Mouse (Mus musculus) midbrain, embryonic 15.5 days (tissue): ENCODE data around the gene Tapt1. TPM values are rescaled to one million over a fixed set of nuclear protein-coding genes. Genes with fewer than 3 reads are reported as not detected.

Experiments
- ATAC-seq: fragments of 200-750 bp; cut with Nextera tagmentation; replicated peaks from 2 replicates; pipeline ENCODE4 v1.8.0; 2017; ENCODE audit warnings: moderate TSS enrichment
- H3K27ac ChIP-seq: fragments of 300-500 bp; sonication (generic); 2 replicates; pipeline ENCODE4 v1.5.1; 2015; ENCODE audit warnings: mild to moderate bottlenecking, inconsistent platforms
- H3K27me3 ChIP-seq: fragments of 300-500 bp; sonication (generic); replicated peaks from 2 replicates; pipeline ENCODE4 v1.6.1; 2015; ENCODE audit warnings: inconsistent platforms
- H3K36me3 ChIP-seq: fragments of 300-500 bp; sonication (generic); replicated peaks from 2 replicates; pipeline ENCODE4 v1.6.1; 2015; ENCODE audit warnings: inconsistent platforms
- H3K4me1 ChIP-seq: fragments of 300-500 bp; sonication (generic); 2 replicates; pipeline ENCODE4 v1.6.1; 2015; ENCODE audit warnings: inconsistent platforms
- H3K4me2 ChIP-seq: fragments of 300-500 bp; sonication (generic); 2 replicates; pipeline ENCODE4 v1.6.1; 2015; ENCODE audit warnings: inconsistent platforms, mild to moderate bottlenecking, moderate library complexity
- H3K4me3 ChIP-seq: fragments of 300-500 bp; sonication (generic); 2 replicates; pipeline ENCODE4 v1.5.1; 2015; ENCODE audit warnings: mild to moderate bottlenecking, inconsistent platforms
- H3K9ac ChIP-seq: fragments of 300-500 bp; sonication (generic); 2 replicates; pipeline ENCODE4 v1.6.1; 2015; ENCODE audit warnings: mild to moderate bottlenecking, inconsistent platforms
- H3K9me3 ChIP-seq: fragments of 300-500 bp; sonication (generic); 2 replicates; pipeline ENCODE4 v1.6.1; 2016; ENCODE audit warnings: inconsistent platforms
- WGBS: fragments of 180-500 bp; shearing (Covaris S2); methylation state at CpG from one replicate; pipeline ENCODE4 v1.1.7; 2015; ENCODE audit warnings: mixed read lengths; 5-methylcytosine and 5-hydroxymethylcytosine counted together
- polyA plus RNA-seq: library from polyadenylated mRNA; unstranded; fragments of >200 nt; fragmentation: Nextera tagmentation; extraction: Ambion mirVana; gene quantifications from 2 replicates; pipeline ENCODE4 v1.2.1, GENCODE M21; 2015

The Tapt1 gene
- polyA plus RNA-seq, 1 experiment from 2014 or later: 32.3 TPM

DNA sequence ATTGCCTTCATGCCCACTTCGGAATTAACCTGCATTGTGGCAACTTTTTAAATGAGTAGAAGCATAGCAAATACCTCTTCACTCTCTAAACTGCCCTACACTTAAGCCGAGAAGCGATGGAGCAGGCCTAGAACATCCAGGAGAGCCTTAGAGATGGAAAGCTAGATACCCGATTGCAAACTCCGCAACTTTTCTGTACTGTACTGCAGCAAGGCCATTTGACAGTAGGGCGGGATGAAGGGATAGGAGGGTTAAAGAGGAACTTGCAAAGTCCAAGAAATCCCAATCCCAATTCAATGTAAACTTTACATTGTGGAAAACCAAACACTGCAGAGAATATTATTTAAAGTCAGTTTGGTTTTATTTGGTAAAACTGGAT is 1.0 kb upstream of the Tapt1 start:
- Histone ChIP-seq H3K27me3 (no peaks in the 10 kb centered on the region), H3K27ac (peak overlapping the region; percentile 94)
- WGBS: 6% methylated on average over 6 of the region's 6 CpGs

DNA sequence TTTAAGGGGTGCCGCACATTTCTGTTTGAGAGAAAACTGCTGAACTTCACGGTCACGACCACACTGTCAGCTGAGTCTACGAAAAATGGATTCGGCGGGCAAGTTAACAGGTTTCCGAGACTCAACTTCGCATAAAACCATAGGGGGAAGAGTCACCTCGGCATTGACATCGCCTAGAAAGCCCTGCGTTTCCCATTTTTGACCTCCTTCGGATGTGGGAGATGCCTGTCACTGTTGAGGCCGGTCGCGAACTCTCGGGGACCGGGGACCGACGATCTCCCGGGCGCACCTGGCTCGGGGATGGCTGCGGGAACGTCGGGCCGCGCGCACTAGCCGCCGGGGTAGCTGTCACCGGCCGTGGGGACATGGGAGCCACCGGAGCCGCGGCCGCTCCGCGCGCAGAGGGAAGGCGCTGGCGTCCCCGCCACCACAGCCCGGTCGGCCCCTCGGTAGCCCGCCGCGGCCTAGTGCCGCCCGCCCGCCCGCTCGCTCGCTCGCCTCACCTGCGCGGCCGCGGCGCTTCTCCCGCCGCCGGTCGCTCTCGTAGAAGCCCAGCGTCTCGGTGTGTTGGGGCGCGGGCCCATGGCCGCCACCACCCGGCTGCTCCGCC is 410 bp downstream of the Tapt1 start:
- ATAC-seq: peak; percentile 86
- Histone ChIP-seq H3K4me1 (peaks cover 38% of the 10 kb centered on the region), H3K9ac (peak overlapping the region; percentile 87), H3K4me2 (peak overlapping the region; percentile 84), H3K9me3 (no peaks in the 10 kb centered on the region), H3K27me3 (no peaks in the 10 kb centered on the region), H3K4me3 (peak overlapping the region; percentile 87), H3K27ac (peak overlapping the region; percentile 94), H3K36me3 (no peaks in the 10 kb centered on the region)
- WGBS: under 1% methylated on average over 43 of the region's 72 CpGs

More for the DNA sequence above, 1.0 kb upstream of the Tapt1 start:
- H3K9ac ChIP-seq: peak overlapping the region; percentile 87
- H3K9me3 ChIP-seq: no peaks in the 10 kb centered on the region
- H3K4me1 ChIP-seq: peaks cover 38% of the 10 kb centered on the region
- no peaks in the 10 kb centered on the region for H3K36me3 ChIP-seq
- H3K4me3 ChIP-seq: peak overlapping the region; percentile 87
- peak overlapping the region; percentile 84 for H3K4me2 ChIP-seq
- no peak for ATAC-seq

DNA sequence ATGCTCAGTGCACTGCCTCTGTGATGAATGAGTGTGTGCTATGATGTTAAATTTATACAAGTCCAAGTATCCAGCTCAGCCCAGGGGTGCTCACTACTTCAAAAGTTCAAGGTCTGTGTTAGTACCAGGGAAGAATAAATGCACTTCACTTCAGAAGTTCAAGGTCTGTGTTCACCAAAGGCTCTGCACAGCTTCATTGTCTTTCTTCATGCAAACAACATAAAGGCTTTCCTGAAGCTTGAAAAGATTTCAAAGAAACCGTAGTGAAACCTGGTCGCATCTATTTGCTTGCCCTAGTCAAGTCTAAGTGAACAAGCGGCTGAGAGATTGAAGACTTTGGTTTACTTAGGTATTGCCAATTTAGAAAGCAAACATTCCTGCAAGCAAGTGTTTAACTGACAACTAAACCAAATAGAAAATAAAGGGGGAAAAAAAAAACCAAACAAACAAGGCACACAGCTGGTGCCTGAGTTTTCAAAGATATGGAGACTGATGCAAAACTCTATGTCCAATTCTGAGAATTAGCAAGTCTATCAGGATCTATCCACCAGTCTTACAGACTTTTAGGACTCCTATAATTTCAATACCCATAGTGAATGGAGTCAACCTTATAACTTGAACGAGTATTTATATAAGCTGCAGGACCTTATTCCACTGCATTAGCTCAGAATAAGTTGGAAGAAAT is 1.4 kb downstream of the Tapt1 start:
- 0 out of 2 replicates have a peak overlapping the region, but pooled peaks have one; percentile 87 for H3K9ac ChIP-seq
- no peaks in the 10 kb centered on the region for H3K27me3 ChIP-seq
- no peak overlapping the region for H3K27ac ChIP-seq
- no peak for ATAC-seq
- peak overlapping the region; percentile 84 for H3K4me2 ChIP-seq
- H3K9me3 ChIP-seq: no peaks in the 10 kb centered on the region
- 61% methylated on average over 4 of the region's 4 CpGs for WGBS
- H3K4me1 ChIP-seq: peaks cover 38% of the 10 kb centered on the region
- peak overlapping the region; percentile 87 for H3K4me3 ChIP-seq
- H3K36me3 ChIP-seq: no peaks in the 10 kb centered on the region

DNA sequence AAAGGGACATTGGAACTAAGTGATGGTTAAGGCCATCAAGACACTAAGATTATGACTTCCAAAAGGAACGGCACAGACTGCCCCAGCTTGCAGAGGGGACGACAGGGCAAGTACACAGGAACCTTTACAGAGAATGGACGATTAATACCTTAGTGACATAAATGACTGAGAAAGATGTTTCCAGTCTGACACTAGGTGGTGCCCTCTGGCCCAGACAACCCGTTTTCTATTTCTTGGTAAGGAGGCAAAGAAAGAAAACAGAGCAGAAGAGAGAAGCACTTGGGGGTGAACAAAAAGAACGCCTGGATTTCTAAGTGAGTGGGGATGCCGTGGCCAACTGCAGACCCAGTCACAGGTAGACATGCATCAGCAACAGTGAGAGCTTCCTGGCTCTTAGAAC is 2.2 kb downstream of the Tapt1 start:
- Histone ChIP-seq H3K4me3 (peak overlapping the region; percentile 7), H3K4me1 (peaks cover 38% of the 10 kb centered on the region), H3K9ac (no peak overlapping the region), H3K36me3 (no peaks in the 10 kb centered on the region), H3K27me3 (no peaks in the 10 kb centered on the region), H3K27ac (no peak overlapping the region), H3K4me2 (peak overlapping the region; percentile 84), H3K9me3 (no peaks in the 10 kb centered on the region)
- ATAC-seq: no peak
- WGBS: 16% methylated on average over 6 of the region's 6 CpGs

DNA sequence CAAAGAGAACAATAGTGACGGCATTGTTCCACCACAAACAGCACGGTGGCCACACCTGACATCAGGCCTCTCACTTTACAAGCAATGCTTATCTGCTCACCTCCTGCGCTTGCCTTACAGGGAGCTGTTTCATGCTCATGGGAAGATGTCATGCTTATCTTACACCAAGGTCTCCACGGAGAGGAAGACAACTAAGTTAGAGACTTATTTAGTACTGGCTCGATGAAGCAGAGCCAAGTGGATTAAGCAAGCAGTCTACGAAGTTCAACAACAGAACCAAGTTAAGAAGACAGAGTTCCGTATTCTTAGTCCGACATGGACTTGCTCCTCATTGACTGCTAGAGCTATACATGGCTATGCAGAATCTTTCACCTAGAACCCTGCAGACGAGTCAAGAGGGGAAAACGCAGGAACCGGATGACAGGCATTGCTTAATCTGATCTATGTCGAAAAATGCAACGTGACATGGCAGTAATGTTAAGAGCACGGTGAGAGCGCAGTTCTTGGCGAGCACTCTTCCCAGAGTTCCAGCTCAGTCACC is 3.0 kb downstream of the Tapt1 start:
- ATAC-seq: no peak
- WGBS: 81% methylated on average over 16 of the region's 16 CpGs

DNA sequence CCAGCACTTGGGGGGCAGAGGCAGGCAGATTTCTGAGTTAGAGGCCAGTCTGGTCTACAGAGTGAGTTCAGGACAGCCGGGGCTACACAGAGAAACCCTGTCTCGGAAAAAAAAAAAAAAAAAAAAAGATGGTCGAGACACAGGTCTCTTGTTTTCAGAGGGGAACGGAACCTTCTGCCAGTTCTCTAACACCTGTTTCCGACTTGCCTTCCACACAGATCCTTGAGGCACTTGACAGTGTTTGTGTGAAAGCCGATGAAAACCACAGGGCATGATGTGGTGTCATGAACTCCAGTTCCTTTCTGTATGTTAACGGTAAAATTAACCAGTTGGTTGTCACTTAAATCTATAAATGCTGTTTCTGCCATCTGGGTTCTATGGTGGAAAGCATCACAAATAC is 6.0 kb downstream of the Tapt1 start:
- no peak overlapping the region for H3K4me3 ChIP-seq
- H3K36me3 ChIP-seq: no peaks in the 10 kb centered on the region
- whole genome bisulfite sequencing: 90% methylated on average over 7 of the region's 7 CpGs
- H3K9ac ChIP-seq: no peak overlapping the region
- peaks cover 24% of the 10 kb centered on the region for H3K4me1 ChIP-seq
- no peak overlapping the region for H3K4me2 ChIP-seq
- H3K9me3 ChIP-seq: no peaks in the 10 kb centered on the region
- ATAC-seq: no peak
- no peaks in the 10 kb centered on the region for H3K27me3 ChIP-seq
- no peak overlapping the region for H3K27ac ChIP-seq

More for the DNA sequence above, 3.0 kb downstream of the Tapt1 start:
- Histone ChIP-seq H3K27ac (no peak overlapping the region), H3K36me3 (no peaks in the 10 kb centered on the region), H3K9me3 (no peaks in the 10 kb centered on the region), H3K4me3 (no peak overlapping the region), H3K4me1 (peaks cover 35% of the 10 kb centered on the region), H3K27me3 (no peaks in the 10 kb centered on the region), H3K9ac (no peak overlapping the region), H3K4me2 (no peak overlapping the region)

DNA sequence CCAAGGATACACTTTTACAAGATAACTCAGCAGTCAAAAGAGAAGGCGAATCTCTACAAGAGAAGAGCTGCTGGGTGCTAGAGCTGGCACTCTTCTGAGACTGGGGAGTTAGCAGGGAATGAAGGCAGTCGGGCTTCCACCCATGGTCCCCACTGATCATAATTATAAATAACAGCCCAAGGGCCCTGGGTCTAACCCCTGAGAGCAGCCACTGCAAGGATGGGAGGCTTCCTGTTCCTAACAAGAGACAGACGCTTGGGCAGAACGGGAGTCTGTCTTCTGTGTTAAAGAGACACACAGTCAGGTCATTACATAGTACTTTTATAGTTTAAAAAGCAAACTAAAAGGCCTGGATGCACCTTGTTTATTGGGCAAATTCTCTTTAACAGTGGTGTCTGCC is 6.6 kb downstream of the Tapt1 start:
- no peak overlapping the region for H3K4me3 ChIP-seq
- WGBS: 83% methylated on average over 4 of the region's 4 CpGs
- H3K27me3 ChIP-seq: no peaks in the 10 kb centered on the region
- no peak overlapping the region for H3K4me2 ChIP-seq
- H3K9ac ChIP-seq: no peak overlapping the region
- H3K9me3 ChIP-seq: no peaks in the 10 kb centered on the region
- ATAC-seq: no peak
- H3K27ac ChIP-seq: no peak overlapping the region
- H3K4me1 ChIP-seq: peaks cover 19% of the 10 kb centered on the region
- H3K36me3 ChIP-seq: no peaks in the 10 kb centered on the region; the same call in 1 of the 2 replicates

DNA sequence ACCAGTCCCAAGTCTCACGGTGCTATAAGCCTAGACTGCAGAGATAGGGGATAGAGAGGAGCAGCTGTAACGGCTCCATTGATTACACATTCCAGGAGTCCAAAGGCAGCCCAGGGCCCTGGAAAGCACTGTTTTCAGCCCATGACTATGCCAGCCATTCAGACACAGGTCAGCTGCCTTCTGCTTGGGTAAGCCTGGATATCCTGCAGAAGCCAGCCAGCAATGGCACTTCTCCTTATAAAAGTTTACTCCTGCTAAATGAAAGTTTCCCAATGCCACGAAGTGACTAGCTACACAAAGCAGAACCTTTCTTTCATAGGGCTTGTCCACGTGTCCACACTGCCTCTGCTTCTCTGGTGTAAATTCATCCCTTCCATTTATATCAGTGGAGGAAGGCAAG is 7.9 kb downstream of the Tapt1 start:
- Histone ChIP-seq H3K27ac (no peak overlapping the region), H3K9me3 (no peaks in the 10 kb centered on the region), H3K36me3 (no peaks in the 10 kb centered on the region; the same call in 1 of the 2 replicates), H3K4me3 (no peak overlapping the region), H3K27me3 (no peaks in the 10 kb centered on the region), H3K9ac (no peak overlapping the region), H3K4me1 (peaks cover 7% of the 10 kb centered on the region), H3K4me2 (no peak overlapping the region)
- ATAC-seq: no peak
- 83% methylated on average over 4 of the region's 4 CpGs for WGBS

DNA sequence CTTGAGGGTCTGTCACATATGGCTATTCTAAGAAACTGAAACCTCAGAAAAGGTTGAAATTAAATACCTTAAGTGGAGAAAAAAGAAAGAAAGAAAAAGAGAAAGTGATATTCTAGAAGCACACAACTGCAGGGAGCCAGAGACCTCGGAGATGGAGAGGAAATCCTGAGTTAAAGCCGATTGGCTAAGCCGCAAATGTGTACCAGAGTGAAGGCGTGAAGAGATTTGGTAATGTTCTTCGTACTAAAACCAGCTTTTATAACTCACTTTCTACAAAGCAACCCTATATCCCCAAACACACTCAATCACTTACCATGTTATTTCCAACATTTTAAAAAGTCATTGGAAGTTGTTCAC is 8.8 kb downstream of the Tapt1 start:
- H3K4me3 ChIP-seq: no peak overlapping the region
- no peak overlapping the region for H3K27ac ChIP-seq
- no peak for ATAC-seq
- H3K4me2 ChIP-seq: no peak overlapping the region
- H3K36me3 ChIP-seq: no peaks in the 10 kb centered on the region; the same call in 1 of the 2 replicates
- peaks cover under 1% of the 10 kb centered on the region; the same call in 1 of the 2 replicates for H3K4me1 ChIP-seq
- 83% methylated on average over 5 of the region's 5 CpGs for WGBS
- H3K9me3 ChIP-seq: no peaks in the 10 kb centered on the region
- H3K27me3 ChIP-seq: no peaks in the 10 kb centered on the region
- no peak overlapping the region for H3K9ac ChIP-seq

DNA sequence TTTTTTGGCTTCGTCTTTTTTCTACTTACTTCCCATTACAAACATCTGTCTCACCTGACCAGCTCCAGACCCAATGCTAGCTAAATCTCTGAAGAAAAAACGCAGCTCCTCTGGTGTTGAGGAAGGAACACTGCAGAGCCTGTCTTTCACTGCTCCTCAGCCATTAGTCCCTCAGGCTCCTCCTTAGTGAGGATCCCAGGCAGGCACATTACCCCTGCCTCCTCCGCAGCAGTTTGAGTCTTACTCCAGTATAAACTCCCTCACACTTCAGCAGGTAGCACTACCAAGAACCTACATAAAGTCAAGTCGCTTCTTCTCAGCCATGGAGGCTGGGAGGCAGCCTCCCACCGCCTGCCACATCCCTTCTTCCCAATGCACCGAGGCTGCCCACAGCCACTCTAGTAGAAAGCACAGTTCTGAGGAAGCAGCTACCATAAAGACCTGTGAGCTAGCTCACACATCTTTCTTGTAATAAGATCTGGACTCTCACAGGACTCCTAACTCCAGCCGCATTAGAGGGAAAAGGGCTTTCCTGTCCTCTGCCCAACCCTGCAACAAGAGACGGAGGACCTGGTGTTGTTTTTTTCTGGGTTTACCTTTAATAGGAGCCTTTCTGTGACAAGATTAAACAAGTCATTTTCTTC is 9.3 kb downstream of the Tapt1 start:
- Histone ChIP-seq H3K4me1 (no peaks in the 10 kb centered on the region), H3K27ac (no peak overlapping the region), H3K4me2 (no peak overlapping the region), H3K4me3 (no peak overlapping the region), H3K36me3 (no peaks in the 10 kb centered on the region; the same call in 1 of the 2 replicates), H3K9me3 (no peaks in the 10 kb centered on the region), H3K9ac (no peak overlapping the region), H3K27me3 (no peaks in the 10 kb centered on the region)
- ATAC-seq: no peak
- WGBS: 85% methylated on average over 8 of the region's 8 CpGs

DNA sequence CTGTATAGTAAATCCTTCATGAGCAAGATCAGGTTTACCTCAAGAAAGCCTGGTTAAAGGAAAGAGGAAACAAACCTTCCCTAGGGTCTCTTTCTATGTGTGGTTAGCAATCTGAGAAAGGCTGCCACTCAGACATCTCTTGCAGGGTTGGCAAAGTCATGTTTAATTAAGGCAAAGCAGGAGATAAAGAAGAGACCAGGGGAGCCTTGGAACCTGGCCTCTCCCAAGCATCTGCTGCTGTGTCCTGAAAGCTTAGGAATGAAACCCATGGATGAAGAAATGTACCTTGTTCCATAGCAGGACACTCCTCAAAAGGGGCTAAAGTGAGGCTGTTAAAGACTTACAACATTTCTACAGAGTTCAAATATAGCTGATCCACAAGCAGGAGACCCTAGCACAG is 11.3 kb downstream of the Tapt1 start:
- Histone ChIP-seq H3K9me3 (no peaks in the 10 kb centered on the region), H3K4me3 (no peak overlapping the region), H3K27me3 (no peaks in the 10 kb centered on the region), H3K9ac (no peak overlapping the region), H3K27ac (no peak overlapping the region), H3K4me2 (no peak overlapping the region), H3K4me1 (no peaks in the 10 kb centered on the region), H3K36me3 (no peaks in the 10 kb centered on the region; the same call in 1 of the 2 replicates)
- no peak for ATAC-seq

DNA sequence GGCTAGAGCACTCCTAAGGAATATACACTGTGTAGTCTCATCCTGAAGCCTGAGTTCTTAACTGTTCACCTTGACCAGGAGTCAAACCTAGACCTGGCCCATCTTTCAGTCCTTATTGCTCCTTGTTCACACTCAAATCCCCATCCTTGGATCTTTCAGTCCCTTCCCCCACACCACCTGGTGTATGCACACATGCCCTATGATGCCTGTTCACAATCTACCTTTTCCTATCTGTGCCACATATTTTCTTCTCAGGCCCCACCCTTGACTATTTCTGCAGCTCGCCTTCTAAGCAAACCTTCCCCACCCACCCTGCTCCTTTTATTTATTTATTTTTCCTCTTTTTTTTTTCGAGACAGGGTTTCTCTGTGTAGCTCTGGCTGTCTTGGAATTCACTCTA is 12.4 kb downstream of the Tapt1 start:
- Histone ChIP-seq H3K9ac (no peak overlapping the region), H3K36me3 (no peaks in the 10 kb centered on the region; the same call in 1 of the 2 replicates), H3K4me2 (no peak overlapping the region), H3K4me3 (no peak overlapping the region), H3K27me3 (no peaks in the 10 kb centered on the region), H3K27ac (no peak overlapping the region), H3K9me3 (no peaks in the 10 kb centered on the region), H3K4me1 (no peaks in the 10 kb centered on the region)
- ATAC-seq: no peak
- 91% methylated on average over 2 of the region's 2 CpGs for WGBS
